Mouse (Mus musculus): ENCODE results near the gene Olfr345. TPM values are rescaled to one million over a fixed set of nuclear protein-coding genes. Genes with fewer than 3 reads are reported as not detected.

Olfr345 gene
- total RNA-seq (2021), result not detected
- long read RNA-seq, experiment 1, result 0 reads
- long read RNA-seq, experiment 2, result 0 reads

DNA sequence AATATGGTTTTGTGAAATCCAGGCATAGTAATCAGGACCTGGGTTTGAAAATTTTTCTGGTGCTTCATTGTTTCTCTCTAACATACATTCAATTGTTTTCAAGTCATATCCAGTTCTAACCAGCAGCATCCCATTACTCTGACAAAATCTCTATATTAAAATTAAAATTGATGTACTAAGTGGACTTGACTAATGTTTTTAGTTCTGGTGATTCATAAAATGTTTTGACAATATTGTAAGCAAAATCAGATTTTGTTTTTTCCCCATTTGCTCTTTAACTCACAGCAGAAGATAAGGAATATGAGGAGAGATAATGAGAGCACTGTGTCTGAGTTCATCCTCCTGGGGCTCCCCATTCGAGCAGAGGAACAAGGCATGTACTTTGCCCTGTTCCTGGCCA, at the start of gene Olfr345:
Olfr345 (plus strand) TSS at position 301 of the 400 bp plus-strand sequence.
- no peak for DNase-seq

DNA sequence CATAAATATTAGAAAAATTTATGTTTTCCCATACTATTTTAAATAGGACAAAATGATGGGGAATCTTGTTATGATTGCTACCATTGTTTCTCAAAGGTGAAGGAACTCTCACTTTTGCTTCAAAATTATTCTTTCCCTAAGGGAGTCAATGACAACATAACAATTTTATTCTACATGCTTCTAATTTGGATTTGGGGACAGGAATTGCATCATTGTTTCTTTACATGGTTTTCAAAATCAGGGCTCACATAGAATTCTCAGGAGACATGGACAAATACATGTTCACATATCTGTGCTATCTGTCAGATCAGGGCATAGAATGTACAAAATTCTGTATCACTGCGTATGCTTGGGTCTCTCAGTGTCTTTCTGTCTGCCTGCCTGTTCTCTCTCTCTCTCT, 45.6 kb downstream of the Olfr345 start, which contains the start of gene Olfr346:
Olfr346 (plus strand) TSS at position 301 of the 400 bp plus-strand sequence.
- no peak for DNase-seq

Other genes with a start within 250 kb of the Olfr345 start
- not detected for gene Olfr339, start 221.1 kb upstream of the Olfr345 start, total RNA-seq (2021)
- gene Olfr340, start 187.5 kb upstream of the Olfr345 start, total RNA-seq (2021), result not detected
- not detected for gene Olfr341, start 157.6 kb upstream of the Olfr345 start, total RNA-seq (2021)
- not detected for gene Olfr342, start 115.0 kb upstream of the Olfr345 start, total RNA-seq (2021)
- not detected for gene Olfr344, start 73.4 kb upstream of the Olfr345 start, total RNA-seq (2021)
- not detected for gene Olfr346, start 45.7 kb downstream of the Olfr345 start, total RNA-seq (2021)
- gene Olfr347, start 91.9 kb downstream of the Olfr345 start, total RNA-seq (2021), result not detected
- gene Olfr348, start 144.2 kb downstream of the Olfr345 start, total RNA-seq (2021), result not detected
- not detected for gene Olfr50, start 150.5 kb downstream of the Olfr345 start, total RNA-seq (2021)
- not detected for gene Olfr3, start 177.0 kb downstream of the Olfr345 start, total RNA-seq (2021)
- not detected for gene Olfr350, start 206.3 kb downstream of the Olfr345 start, total RNA-seq (2021)
- gene Olfr351, start 222.6 kb downstream of the Olfr345 start, total RNA-seq (2021), result not detected
- gene Olfr352, start 228.4 kb downstream of the Olfr345 start, total RNA-seq (2021), result not detected